Mouse (Mus musculus): ENCODE measurements around the gene Serpinb1a. TPM values are rescaled to one million over a fixed set of nuclear protein-coding genes. Genes with fewer than 3 reads are reported as not detected.
A peak's percentile ranks its signal among the peaks of the same experiment; 100 is the strongest.
"Not testable (repeated sequence)": the region's sequence is repeated elsewhere in the genome, so short reads cannot be mapped to it uniquely, and the experiment has no call there.

The Serpinb1a gene
- polyA plus RNA-seq, 1 experiment from 2014 or later: 2.2 TPM

GRCm38 (mm10) chr13:32864529-32864928 lies 13.5 kb upstream of the Serpinb1a start:
- ATAC-seq (ENCODE audit: low FRiP score, low read depth); H3K4me3 ChIP-seq; H3K9me3 ChIP-seq; H3K4me2 ChIP-seq (replicated peaks); H3K27ac ChIP-seq (replicated peaks); H3K9ac ChIP-seq (replicated peaks); H3K4me1 ChIP-seq; H3K36me3 ChIP-seq: not testable (repeated sequence)
- peaks cover 52% of the 10 kb centered on the region for H3K27me3 ChIP-seq
- WGBS: 88% methylated on average over 3 of the region's 3 CpGs

DNA sequence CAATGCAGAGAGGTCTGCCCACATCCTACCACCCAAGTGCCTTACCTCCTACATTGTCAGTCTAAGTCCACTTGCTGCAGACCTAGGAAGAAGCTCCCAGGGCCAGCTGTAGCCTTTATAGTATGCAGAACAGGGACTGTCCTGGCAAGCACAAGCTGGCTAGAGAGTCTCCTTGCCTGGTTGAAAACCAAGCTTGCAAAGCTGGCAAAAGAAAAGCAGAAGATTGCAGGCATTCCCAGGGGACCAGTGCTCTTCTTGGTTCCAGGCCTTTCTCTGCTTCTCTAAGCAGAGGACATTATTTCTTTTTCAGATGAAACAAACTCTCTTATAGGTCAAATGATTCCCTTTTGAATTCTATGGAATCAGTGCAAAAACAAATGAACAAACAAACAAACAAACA lies 12.5 kb upstream of the Serpinb1a start:
- Histone ChIP-seq H3K27ac (replicated peaks) (no peak overlapping the region), H3K4me1 (no peaks in the 10 kb centered on the region), H3K9me3 (no peaks in the 10 kb centered on the region), H3K4me3 (no peak overlapping the region), H3K9ac (replicated peaks) (no peak overlapping the region), H3K27me3 (peaks cover 47% of the 10 kb centered on the region), H3K36me3 (no peaks in the 10 kb centered on the region), H3K4me2 (replicated peaks) (no peak overlapping the region)
- ATAC-seq (ENCODE audit: low FRiP score, low read depth): no peak

- H3K36me3 ChIP-seq: no peaks in the 10 kb centered on the region
- H3K4me1 ChIP-seq: no peaks in the 10 kb centered on the region
- no peaks in the 10 kb centered on the region for H3K9me3 ChIP-seq
- no peak overlapping the region for H3K4me3 ChIP-seq
- no peak overlapping the region for H3K9ac ChIP-seq (replicated peaks)
- no peak for ATAC-seq (ENCODE audit: low FRiP score, low read depth)
- H3K4me2 ChIP-seq (replicated peaks): no peak overlapping the region
- peaks cover 63% of the 10 kb centered on the region for H3K27me3 ChIP-seq
- WGBS: 90% methylated on average over 3 of the region's 3 CpGs
- no peak overlapping the region for H3K27ac ChIP-seq (replicated peaks)
These were observed 9.8 kb upstream of the Serpinb1a start for GRCm38 (mm10) chr13:32860821-32861220.

DNA sequence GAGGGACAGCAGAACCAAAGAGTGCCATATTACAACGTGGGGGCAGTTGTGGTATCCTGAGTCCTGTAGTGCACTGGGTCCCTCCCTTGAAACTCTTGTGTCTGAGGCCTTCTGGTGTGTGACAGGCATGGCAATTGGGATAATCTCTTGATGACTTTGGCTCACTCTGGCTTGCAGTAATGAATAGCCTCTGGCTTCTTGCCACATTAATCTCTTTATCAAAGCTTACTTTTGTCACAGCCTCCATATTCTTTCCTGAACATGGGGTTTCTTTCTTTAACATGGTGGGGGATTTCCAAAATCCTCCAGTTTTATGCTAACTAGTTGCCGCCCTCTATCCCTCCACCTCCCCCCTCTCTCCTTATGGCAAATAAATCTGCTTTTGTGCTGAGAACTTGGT lies 2.1 kb upstream of the Serpinb1a start:
- Histone ChIP-seq H3K36me3 (no peaks in the 10 kb centered on the region), H3K27ac (replicated peaks) (no peak overlapping the region), H3K9ac (replicated peaks) (no peak overlapping the region), H3K27me3 (peaks cover 59% of the 10 kb centered on the region), H3K4me1 (0 out of 2 replicates have a peak, but pooled peaks cover 8% of the 10 kb centered on the region), H3K4me2 (replicated peaks) (no peak overlapping the region), H3K4me3 (no peak overlapping the region), H3K9me3 (no peaks in the 10 kb centered on the region)
- 20% methylated on average over 2 of the region's 2 CpGs for WGBS
- peak; percentile 77 for ATAC-seq (ENCODE audit: low FRiP score, low read depth)

DNA sequence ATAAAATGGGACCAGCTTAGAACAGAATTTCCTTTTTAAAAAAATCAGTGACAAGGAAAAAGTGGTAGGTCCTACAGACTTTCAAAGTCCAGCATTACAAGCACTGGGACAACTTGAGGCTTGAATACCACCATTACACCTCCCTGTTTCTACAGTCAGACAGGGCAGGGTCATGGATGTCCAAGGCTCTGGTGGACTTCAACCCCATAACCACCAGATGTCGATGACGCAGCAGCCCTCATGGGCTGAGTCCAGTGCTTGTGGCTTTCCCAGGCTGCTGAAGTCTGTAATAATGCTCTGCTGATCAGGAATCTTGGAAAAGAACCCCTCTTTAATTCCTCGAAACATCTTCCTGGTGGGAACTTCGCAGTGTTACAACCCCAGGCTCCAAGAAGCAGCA lies 1.6 kb upstream of the Serpinb1a start:
- Histone ChIP-seq H3K4me2 (replicated peaks) (no peak overlapping the region), H3K27me3 (peaks cover 55% of the 10 kb centered on the region)
- WGBS: 88% methylated on average over 4 of the region's 4 CpGs

DNA sequence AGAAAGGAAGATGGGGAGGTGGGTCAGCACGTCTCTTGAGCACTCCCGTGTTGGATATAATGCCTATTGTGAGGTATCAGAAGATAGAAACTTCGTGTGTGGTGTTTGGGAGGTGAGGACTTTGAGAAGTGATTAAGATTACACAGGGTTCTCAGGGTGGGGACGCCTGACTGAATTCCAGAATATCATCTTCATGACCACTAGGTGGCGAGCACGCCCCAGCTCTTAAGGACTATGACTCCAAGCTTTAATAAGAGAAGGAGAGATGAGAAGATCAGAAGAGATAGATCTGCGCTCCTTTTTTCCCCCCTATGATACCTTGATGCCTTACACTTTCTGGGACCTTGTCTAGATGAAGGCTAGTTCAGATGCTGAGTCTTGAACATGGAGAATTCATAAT lies 982 bp upstream of the Serpinb1a start:
- H3K27me3 ChIP-seq: peaks cover 54% of the 10 kb centered on the region
- 8% methylated on average over 7 of the region's 7 CpGs for WGBS
- H3K9ac ChIP-seq (replicated peaks): no peak overlapping the region
- no peak overlapping the region for H3K27ac ChIP-seq (replicated peaks)
- H3K4me3 ChIP-seq: no peak overlapping the region
- H3K9me3 ChIP-seq: no peaks in the 10 kb centered on the region
- ATAC-seq (ENCODE audit: low FRiP score, low read depth): peak; percentile 64
- 0 out of 2 replicates have a peak, but pooled peaks cover 8% of the 10 kb centered on the region for H3K4me1 ChIP-seq
- no peak overlapping the region for H3K4me2 ChIP-seq (replicated peaks)
- H3K36me3 ChIP-seq: no peaks in the 10 kb centered on the region

More for the DNA sequence above, 1.6 kb upstream of the Serpinb1a start:
- Histone ChIP-seq H3K27ac (replicated peaks) (no peak overlapping the region), H3K4me1 (0 out of 2 replicates have a peak, but pooled peaks cover 8% of the 10 kb centered on the region), H3K36me3 (no peaks in the 10 kb centered on the region), H3K9me3 (no peaks in the 10 kb centered on the region), H3K9ac (replicated peaks) (no peak overlapping the region), H3K4me3 (no peak overlapping the region)
- no peak; the same call in 1 of the 2 replicates for ATAC-seq (ENCODE audit: low FRiP score, low read depth)

DNA sequence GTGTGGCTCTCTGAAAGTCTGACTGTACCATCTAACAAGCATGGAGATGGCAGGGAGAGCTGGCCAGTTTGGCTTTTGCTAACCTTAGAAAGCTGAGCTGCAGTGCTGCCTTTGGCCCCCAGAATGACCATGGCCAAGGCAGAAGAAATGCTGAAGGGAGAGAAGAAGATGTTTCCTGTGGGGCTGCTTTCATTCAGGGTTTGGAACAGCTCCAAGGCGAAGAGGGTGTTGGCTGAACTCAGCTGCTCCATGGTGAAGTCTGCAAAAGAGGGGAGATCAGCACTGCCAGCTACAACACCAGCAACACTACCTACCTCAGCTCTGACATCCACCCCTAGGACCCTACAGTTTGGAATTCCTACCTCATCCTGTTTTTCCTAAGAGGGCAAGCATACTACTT lies 829 bp downstream of the Serpinb1a start:
- H3K4me3 ChIP-seq: no peak overlapping the region
- no peak overlapping the region for H3K4me2 ChIP-seq (replicated peaks)
- no peak for ATAC-seq (ENCODE audit: low FRiP score, low read depth)
- peaks cover 47% of the 10 kb centered on the region for H3K27me3 ChIP-seq
- H3K9me3 ChIP-seq: no peaks in the 10 kb centered on the region
- H3K27ac ChIP-seq (replicated peaks): no peak overlapping the region
- 0 out of 2 replicates have a peak, but pooled peaks cover 8% of the 10 kb centered on the region for H3K4me1 ChIP-seq
- 89% methylated on average over 1 of the region's 1 CpGs for WGBS
- H3K36me3 ChIP-seq: no peaks in the 10 kb centered on the region
- no peak overlapping the region for H3K9ac ChIP-seq (replicated peaks)

DNA sequence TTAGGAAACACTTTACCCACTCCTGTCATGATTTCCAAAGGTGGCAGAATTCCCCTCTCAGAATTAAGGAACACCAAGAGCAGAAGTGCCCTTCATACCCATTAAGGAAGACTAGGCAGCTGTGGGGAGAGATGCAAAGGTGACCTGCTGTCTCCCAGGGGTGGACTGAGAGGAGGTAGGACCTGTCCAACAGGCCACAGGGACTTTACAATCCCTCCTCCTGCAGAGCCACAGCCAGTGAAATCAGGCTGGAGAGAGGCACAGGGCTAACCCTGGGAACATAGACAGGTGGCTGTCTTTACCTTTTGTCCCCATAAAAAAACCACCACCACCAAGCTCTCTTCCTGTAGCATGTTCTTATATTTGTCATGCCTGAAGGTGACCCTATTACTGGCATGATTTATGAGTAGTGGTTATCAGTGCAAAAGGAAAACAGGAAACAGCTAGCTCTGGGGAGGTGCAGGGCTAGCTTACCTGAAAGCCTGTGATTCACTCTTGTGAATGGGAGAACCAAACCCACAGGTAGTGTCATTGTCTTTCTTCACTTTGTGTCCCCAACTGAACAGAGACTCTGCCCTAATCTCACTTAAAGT lies 1.4 kb downstream of the Serpinb1a start:
- Histone ChIP-seq H3K4me2 (replicated peaks) (no peak overlapping the region), H3K27ac (replicated peaks) (no peak overlapping the region), H3K4me3 (no peak overlapping the region), H3K27me3 (peaks cover 43% of the 10 kb centered on the region), H3K9ac (replicated peaks) (no peak overlapping the region), H3K36me3 (no peaks in the 10 kb centered on the region), H3K4me1 (0 out of 2 replicates have a peak, but pooled peaks cover 8% of the 10 kb centered on the region), H3K9me3 (no peaks in the 10 kb centered on the region)
- ATAC-seq (ENCODE audit: low FRiP score, low read depth): no peak

DNA sequence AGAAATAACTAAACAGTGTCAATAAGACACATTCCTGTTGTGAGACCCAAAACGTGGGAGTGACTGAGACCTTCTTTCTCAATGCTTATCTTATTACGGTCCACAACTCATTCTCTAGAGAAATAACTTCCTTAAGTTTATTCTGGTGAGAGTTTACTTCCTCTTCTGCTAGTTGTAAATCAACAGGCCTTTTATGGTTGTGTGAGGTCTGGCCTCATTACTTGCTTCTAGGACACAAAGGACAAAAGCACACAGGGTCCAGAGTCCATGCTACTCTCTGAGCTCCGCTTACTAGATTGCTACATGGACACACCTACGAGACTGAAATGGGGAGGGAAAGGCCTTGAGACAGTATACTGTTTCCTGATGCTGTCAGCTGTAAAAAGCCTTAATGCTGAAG lies 1.9 kb downstream of the Serpinb1a start:
- WGBS: 76% methylated on average over 4 of the region's 4 CpGs
- no peak overlapping the region for H3K4me3 ChIP-seq
- no peak overlapping the region for H3K27ac ChIP-seq (replicated peaks)
- 0 out of 2 replicates have a peak, but pooled peaks cover 8% of the 10 kb centered on the region for H3K4me1 ChIP-seq
- H3K4me2 ChIP-seq (replicated peaks): no peak overlapping the region
- peaks cover 41% of the 10 kb centered on the region for H3K27me3 ChIP-seq
- no peak overlapping the region for H3K9ac ChIP-seq (replicated peaks)
- no peaks in the 10 kb centered on the region for H3K36me3 ChIP-seq
- ATAC-seq (ENCODE audit: low FRiP score, low read depth): no peak
- no peaks in the 10 kb centered on the region for H3K9me3 ChIP-seq

DNA sequence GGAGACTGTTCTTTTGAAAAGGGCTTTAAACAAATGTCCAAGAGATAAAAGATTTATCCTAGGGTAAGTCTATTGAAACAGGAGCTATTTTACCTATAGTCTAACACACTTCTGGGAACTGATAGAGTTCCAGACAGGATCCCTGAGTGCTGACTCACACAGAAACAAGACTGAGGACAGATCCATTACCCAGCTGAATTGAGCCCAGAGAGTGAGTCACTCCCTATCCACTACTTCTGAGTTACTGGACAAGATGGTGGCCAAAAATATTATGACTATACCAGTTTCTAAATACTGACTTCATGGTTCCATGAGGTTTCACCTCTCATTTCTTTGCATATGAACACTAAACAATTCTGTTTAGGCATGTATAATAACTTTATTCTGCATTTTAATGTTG lies 4.8 kb downstream of the Serpinb1a start:
- H3K4me3 ChIP-seq: no peak overlapping the region
- H3K9ac ChIP-seq (replicated peaks): no peak overlapping the region
- H3K27me3 ChIP-seq: peaks cover 35% of the 10 kb centered on the region
- H3K36me3 ChIP-seq: no peaks in the 10 kb centered on the region
- no peak overlapping the region for H3K4me2 ChIP-seq (replicated peaks)
- H3K27ac ChIP-seq (replicated peaks): no peak overlapping the region
- H3K4me1 ChIP-seq: no peaks in the 10 kb centered on the region
- no peak for ATAC-seq (ENCODE audit: low FRiP score, low read depth)
- H3K9me3 ChIP-seq: no peaks in the 10 kb centered on the region

GRCm38 (mm10) chr13:32841349-32841748 lies 9.6 kb downstream of the Serpinb1a start:
- no peaks in the 10 kb centered on the region for H3K27me3 ChIP-seq
- H3K4me2 ChIP-seq (replicated peaks): no peak overlapping the region
- no peaks in the 10 kb centered on the region for H3K36me3 ChIP-seq
- H3K9ac ChIP-seq (replicated peaks): no peak overlapping the region
- H3K4me3 ChIP-seq: no peak overlapping the region
- ATAC-seq (ENCODE audit: low FRiP score, low read depth): no peak
- H3K27ac ChIP-seq (replicated peaks): no peak overlapping the region
- no peaks in the 10 kb centered on the region for H3K4me1 ChIP-seq
- H3K9me3 ChIP-seq: no peaks in the 10 kb centered on the region
- 91% methylated on average over 3 of the region's 3 CpGs for WGBS

DNA sequence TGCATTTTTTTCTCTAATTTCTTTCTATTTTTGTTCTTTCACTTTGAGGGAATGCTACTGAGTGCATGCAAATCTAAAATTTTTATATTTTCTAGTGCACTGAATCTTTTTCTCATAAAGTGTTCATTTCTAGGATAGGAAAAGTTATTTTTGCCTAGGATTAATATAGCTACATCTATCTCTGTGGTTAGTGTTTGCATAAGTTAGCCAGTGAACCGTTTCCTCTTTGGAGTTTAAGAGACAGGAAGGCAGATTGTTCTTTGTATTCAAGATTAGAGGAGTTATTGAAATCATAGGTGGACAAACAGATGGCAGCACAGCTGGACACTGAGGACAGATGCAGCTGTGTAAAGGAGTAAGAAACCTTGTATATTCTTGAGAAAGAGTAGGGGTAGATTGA lies 11.7 kb downstream of the Serpinb1a start:
- Histone ChIP-seq H3K4me1 (no peaks in the 10 kb centered on the region), H3K27ac (replicated peaks) (no peak overlapping the region), H3K9me3 (no peaks in the 10 kb centered on the region), H3K4me2 (replicated peaks) (no peak overlapping the region), H3K36me3 (no peaks in the 10 kb centered on the region), H3K4me3 (no peak overlapping the region), H3K9ac (replicated peaks) (no peak overlapping the region), H3K27me3 (no peaks in the 10 kb centered on the region; the same call in 1 of the 2 replicates)
- no peak for ATAC-seq (ENCODE audit: low FRiP score, low read depth)
- WGBS: 51% methylated on average over 1 of the region's 1 CpGs

GRCm38 (mm10) chr13:32834513-32834912 lies 16.5 kb downstream of the Serpinb1a start:
- no peak overlapping the region for H3K27ac ChIP-seq (replicated peaks)
- H3K36me3 ChIP-seq: no peaks in the 10 kb centered on the region
- H3K4me3 ChIP-seq: no peak overlapping the region
- H3K9ac ChIP-seq (replicated peaks): no peak overlapping the region
- no peaks in the 10 kb centered on the region for H3K4me1 ChIP-seq
- no peak overlapping the region for H3K4me2 ChIP-seq (replicated peaks)
- no peaks in the 10 kb centered on the region; the same call in 1 of the 2 replicates for H3K27me3 ChIP-seq
- WGBS: 95% methylated on average over 5 of the region's 5 CpGs
- no peak for ATAC-seq (ENCODE audit: low FRiP score, low read depth)
- no peaks in the 10 kb centered on the region for H3K9me3 ChIP-seq
